Mouse (Mus musculus) right cerebral cortex, postnatal 4 days (tissue): ENCODE results near the gene Lyz1.
"Not testable (repeated sequence)": the region's sequence is repeated elsewhere in the genome, so short reads cannot be mapped to it uniquely, and the experiment has no call there.

Experiments
- DNase-seq: peaks from one replicate; pipeline ENCODE4 v3.0.0-alpha.2; 2022

The Lyz1 gene

GRCm38 (mm10) chr10:117292671-117293070, at the start of gene Lyz1:
Gene Lyz1 (minus strand): TSS chr10:117292868.
- DNase-seq: no peak

DNA sequence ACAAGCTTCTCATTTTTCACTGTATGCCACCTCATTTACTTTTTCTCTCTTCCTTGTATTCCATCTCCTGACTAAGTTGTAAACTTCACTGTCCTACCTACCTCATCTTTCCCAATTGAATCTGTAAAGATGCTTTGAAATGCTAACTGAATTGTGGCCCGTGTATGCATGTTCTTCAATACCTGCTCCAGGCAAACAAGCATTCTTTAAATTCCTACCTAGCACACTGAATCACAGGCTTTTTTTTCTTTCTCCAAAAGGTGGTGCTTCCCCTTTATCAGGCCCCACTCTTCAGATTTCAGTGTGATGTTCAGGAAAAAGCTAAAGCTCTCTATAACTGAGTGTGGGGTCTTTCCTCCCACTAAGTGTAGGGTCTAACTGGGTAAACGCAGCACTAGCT, 49.7 kb upstream of the Lyz1 start:
- DNase-seq: no peak

DNA sequence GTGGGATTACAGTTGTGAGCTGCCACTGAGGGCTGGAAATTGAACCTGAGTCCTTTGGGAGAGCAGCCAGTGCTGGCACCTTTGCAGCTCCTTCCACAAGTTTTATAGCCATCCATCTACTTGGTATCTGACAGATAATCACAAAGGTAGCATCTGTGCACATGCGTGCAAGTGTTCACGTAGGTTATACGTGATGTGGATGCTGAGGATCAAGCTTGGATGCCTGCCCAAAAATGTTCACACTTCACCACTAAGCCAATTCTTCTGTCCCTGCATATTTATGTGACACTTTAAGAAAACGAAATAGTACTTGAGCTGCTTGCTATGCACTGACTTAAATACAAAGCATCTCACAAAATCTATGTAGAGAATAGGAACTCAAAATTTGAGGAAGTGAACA, 48.4 kb upstream of the Lyz1 start:
- DNase-seq: no peak

DNA sequence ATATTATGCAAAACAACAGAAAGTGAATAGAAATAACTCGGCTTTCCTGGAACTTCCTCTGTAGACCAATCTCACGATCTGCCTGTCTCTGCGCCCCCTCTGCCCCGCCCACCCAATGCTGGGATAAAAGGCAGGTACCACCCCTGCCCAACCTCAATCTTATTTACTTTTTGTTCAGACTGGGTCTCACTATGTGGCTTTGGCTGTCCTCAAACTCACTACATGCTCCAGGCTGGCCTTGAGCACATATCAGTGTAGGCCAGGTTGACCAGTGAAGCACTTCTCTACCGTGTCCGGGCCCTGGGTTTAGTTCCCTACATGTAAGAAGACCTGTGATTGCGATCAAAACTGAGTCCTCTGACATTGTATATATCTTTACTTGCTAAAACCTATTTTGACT, 46.6 kb upstream of the Lyz1 start:
- DNase-seq: no peak

GRCm38 (mm10) chr10:117337946-117338345, 45.3 kb upstream of the Lyz1 start:
- no peak for DNase-seq

DNA sequence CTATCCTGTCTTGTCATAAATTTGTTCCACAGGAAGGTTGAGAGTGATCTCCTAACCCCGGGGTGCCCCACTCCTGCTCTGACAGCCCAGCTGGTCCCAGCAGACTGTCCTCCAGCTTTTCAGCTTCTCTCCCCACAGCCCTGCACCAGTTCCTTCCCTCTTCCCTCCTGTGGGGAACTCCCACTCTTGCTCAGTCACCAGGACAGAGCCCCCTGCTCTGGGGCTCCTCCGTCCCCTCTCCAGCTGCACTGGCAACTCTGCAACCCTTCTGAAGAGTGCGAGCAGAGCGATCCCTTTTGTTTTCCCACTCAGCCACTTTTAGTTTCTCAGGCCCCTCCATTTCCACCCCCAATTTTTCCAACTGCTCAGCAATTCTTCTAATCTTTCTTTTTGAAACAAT, 43.0 kb upstream of the Lyz1 start:
- no peak for DNase-seq

DNA sequence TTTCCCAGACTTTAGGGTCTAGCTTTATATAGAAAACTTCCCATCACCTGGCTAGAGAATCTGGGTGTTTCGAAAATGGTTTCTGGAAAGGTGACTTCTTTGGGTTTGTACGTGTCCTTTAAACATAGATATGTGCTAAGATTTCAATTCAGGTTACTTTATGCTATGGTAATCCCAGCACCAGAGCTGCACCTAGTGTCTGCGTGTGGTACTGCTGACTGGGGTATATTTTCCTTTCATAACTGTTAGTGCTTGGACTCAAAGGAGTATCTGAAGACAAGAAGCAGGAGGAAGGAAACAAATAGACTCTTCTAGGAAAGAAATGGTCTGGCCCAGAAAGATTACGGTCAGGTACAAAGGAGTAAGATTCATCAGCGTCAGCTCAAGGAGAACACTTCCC, 37.9 kb upstream of the Lyz1 start:
- no peak for DNase-seq

DNA sequence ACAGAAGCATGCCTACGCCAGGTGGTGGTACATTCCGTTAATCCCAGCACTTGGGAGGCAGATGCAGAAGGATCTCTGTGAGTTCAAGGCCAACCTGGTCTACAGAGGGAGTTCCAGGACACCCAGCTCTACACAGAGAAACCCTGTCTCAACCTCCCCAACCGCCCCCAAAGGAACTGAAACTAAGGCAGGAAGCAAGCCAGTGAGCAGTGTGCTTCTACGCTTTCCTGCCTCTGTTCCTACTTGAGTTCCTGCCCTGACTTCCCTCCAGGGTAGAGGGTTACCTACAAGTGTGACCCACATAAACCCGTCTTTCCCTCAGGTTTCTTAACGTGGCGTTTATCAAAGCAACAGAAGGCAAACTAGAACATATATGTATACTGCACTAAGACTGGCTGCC, 31.1 kb upstream of the Lyz1 start:
- DNase-seq: no peak

DNA sequence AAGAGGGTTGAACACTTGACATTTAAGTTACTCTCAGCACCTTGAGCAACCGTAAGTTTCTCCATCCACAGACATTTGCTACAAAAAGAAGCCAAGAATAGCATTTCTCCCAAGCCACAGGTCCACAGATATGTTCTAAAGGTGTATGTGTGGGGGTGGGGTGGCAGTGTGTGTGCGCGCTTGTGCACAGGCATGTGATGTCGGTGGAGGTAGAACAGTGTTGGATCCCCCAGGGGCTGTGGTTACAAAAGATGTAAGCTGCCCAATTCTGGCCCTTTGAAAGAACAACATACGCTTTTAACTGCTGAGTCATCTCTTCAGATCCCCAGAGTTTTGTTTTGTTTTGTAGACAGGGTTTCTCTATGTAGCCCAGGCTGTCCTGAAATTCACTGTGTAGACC, 30.0 kb upstream of the Lyz1 start:
- DNase-seq: no peak

- DNase-seq: no peak
Observed at GRCm38 (mm10) chr10:117320571-117320981, 27.9 kb upstream of the Lyz1 start.

DNA sequence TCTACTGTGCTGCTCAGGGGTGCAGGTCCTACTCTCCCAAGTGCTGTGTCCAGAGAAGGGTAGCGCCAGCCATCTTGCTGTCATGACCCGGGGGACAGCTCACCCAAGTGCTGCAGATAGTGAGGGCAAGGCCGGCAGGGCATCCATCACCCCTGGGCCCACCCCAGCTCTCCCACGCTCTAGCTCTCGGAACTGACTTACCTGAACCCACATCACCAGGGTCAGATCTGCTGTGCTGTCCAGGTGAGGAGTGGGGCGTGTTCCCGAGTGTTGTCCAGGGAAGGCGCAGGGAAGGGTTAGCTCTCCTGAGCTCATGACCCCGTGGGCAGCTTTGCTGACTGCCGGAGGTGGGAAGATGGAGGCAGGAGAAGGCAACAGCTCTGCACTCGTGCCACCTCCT, 23.7 kb upstream of the Lyz1 start:
- no peak for DNase-seq

DNA sequence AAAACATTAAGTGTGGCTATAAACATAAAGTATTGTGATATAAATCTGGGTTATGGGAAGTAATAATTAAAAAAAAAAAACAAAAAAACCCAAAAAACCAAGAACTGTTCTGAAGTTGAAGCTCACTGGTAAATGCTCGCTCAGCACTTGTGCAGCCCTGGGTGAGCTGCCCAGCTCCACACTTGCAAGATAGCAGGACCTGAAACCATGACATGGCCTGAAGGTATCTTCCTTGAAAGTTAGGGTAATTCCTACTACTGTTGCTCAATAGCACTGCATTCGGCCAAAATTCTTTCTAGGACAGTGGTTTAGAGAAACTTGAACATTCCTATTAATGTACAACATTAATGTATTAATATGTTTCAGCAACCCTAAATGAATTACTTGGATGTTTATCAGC, 20.5 kb upstream of the Lyz1 start:
- DNase-seq: no peak

DNA sequence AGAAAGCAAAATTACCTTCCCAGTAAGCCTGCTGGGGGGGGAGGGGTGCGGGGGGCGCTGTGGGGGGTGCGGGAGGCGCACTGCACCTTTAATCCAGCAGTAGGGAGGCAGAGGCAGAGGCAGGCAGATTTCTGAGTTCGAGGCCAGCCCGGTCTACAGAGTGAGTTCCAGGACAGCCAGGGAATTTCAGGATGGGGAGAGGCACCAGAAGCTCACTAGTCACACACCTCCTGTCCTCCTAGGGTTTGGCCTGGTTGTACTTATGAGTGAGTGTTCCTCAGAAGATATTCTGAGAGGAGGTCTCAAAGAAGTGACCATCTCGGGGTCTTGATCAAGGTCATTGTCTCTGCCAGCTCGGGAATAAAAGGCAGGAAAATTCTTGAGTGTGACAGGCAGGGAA, 19.5 kb upstream of the Lyz1 start:
- no peak for DNase-seq

GRCm38 (mm10) chr10:117304371-117304770, 11.7 kb upstream of the Lyz1 start:
- DNase-seq: no peak

DNA sequence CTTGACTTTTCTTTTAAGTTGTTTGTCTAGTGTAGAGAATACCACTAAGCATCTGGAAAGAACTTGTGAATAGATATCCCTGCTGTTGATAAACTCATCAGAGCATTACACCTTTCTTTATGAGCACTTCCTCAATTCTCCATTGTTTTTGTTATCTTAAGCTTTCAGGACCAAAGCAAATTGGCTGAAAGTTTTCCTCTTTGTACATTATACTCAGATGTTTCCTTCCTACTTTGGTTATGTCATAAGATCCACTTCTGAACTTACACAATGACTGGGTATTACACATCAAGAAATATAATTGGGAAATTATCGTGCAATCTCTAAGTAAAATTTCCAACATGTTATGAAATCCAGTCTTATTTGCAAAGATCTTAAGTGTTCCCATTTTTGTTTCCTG, 9.0 kb upstream of the Lyz1 start:
- no peak for DNase-seq

GRCm38 (mm10) chr10:117299901-117300520, 7.3 kb upstream of the Lyz1 start:
- DNase-seq: no peak

DNA sequence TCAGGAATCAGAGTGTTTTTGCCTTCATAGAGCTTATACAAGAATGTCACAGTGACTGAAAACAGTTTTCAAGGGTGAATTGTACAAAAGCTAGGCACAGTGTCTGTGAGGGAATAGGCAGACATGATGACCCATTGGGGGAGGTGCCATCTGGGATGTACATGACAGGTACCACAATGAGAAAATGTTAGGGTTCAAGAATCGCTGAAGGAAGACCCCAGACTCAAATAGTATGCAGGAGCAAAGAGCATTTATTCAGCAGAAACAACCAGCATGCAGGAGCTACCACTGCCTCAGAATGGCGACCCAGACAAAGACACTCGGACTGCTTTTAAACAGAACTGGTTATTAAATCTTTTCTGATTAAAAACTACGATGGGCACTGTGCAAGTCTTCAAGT, 6.4 kb upstream of the Lyz1 start:
- DNase-seq: no peak

- DNase-seq: no peak
Observed at GRCm38 (mm10) chr10:117298336-117298735, 5.7 kb upstream of the Lyz1 start.

- not testable (repeated sequence) for DNase-seq
Observed at GRCm38 (mm10) chr10:117290936-117291335, 1.7 kb downstream of the Lyz1 start.

- DNase-seq: no peak
Observed at GRCm38 (mm10) chr10:117290046-117290870, 2.4 kb downstream of the Lyz1 start.

GRCm38 (mm10) chr10:117289034-117289505, 3.6 kb downstream of the Lyz1 start:
- not testable (repeated sequence) for DNase-seq

DNA sequence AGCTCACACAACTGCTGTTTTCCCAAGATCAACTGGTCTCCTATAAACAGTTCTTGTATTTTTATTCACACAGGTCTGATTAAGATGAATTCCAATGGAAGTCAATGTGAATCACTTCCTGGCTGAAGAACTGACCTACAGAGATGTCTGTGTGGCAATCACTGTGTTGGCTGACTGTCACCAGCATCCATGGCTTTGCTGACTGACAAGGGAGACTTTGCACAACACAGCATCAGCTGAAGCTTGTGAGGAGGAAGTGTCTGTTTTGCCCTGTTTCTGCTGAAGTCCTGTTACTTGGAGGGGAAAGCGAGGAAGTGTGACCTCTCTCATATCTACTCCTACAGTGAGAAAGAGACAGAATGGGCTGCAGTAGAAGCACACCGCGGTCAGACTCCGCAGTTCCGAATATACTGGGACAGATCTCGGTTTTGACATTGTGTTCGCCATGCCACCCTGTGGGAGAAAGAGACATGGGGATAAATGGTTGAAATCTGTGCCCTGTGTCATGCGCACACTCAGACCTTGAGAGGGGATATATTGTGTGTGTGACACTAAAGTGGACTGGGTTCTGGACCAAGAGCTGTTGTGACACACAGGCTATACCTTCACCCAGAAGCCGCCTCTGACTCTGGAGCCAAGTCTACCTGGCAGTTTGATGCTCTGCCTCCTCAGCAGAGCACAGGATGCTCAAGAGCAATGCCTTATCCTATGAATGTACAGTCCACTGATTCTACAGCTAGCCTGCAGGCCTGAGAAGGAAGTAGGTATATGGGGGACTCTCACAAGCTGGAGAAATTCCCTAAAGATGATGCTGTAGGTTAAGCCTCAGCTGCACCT, 4.3 kb downstream of the Lyz1 start:
- no peak for DNase-seq

DNA sequence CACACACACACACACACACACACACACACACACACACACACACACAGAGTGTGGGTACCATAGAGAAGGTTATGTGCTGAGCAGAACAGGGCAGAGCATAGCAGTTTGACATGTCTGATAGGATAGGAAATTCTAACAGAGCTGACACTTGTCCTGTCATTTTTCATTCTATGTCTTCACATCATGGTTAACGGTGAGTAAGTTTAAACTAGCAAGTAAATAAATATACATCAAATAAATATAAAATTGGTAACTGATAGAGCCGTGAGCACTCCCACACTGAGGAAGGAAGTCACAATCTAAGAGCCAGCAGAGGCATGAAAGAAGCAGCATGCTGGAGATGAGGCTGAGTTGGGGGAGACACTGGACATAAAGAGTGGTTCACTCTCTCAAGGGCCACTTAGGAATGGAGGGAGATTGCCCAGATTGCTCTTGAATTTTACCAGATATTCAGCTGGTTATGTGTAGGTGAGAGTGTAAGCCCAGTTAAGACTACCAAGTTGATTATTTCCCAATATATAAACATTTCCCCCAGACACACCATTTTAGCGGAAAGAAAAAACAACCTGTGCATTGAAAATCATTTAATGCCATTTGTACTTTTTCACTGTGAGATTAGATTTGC, 5.3 kb downstream of the Lyz1 start:
- no peak for DNase-seq
